Mouse (Mus musculus): Measurements from ENCODE around the gene Dtx2.
"Not testable (repeated sequence)": the region's sequence is repeated elsewhere in the genome, so short reads cannot be mapped to it uniquely, and the experiment has no call there.

Dtx2 gene

GRCm38 (mm10) chr5:136025712-136026111 is 31.1 kb downstream of the Dtx2 start:
- no peak for DNase-seq (ENCODE audit: low read depth in 1 of 2, low spot score in 2 of 2)

- no peak for DNase-seq (ENCODE audit: low read depth in 1 of 2, low spot score in 2 of 2)
These were observed 32.3 kb downstream of the Dtx2 start for GRCm38 (mm10) chr5:136026859-136027258.

- DNase-seq (ENCODE audit: low read depth in 1 of 2, low spot score in 2 of 2), result no peak
These were observed 33.2 kb downstream of the Dtx2 start for GRCm38 (mm10) chr5:136027612-136028311.

- peak in 1 of 2 experiments; percentile 42 for DNase-seq (ENCODE audit: low read depth in 1 of 2, low spot score in 2 of 2)
These were observed 40.3 kb downstream of the Dtx2 start for GRCm38 (mm10) chr5:136034868-136035267.

- DNase-seq (ENCODE audit: low read depth in 1 of 2, low spot score in 2 of 2), result no peak
These were observed 40.7 kb downstream of the Dtx2 start for GRCm38 (mm10) chr5:136035285-136035684.

GRCm38 (mm10) chr5:136036667-136037066 is 42.1 kb downstream of the Dtx2 start:
- no peak for DNase-seq (ENCODE audit: low read depth in 1 of 2, low spot score in 2 of 2)

- no peak for DNase-seq (ENCODE audit: low read depth in 1 of 2, low spot score in 2 of 2)
These were observed 43.9 kb downstream of the Dtx2 start, which contains the start of gene Upk3b for GRCm38 (mm10) chr5:136038258-136039214. TSS of gene Upk3b (plus strand) at chr5:136038496.

- no peak for DNase-seq (ENCODE audit: low read depth in 1 of 2, low spot score in 2 of 2)
These were observed 45.6 kb downstream of the Dtx2 start for GRCm38 (mm10) chr5:136040210-136040609.

GRCm38 (mm10) chr5:136041260-136041659 is 46.7 kb downstream of the Dtx2 start:
- DNase-seq (ENCODE audit: low read depth in 1 of 2, low spot score in 2 of 2), result no peak

GRCm38 (mm10) chr5:136041666-136042065 is 47.1 kb downstream of the Dtx2 start:
- DNase-seq (ENCODE audit: low read depth in 1 of 2, low spot score in 2 of 2), result no peak

- no peak for DNase-seq (ENCODE audit: low read depth in 1 of 2, low spot score in 2 of 2)
These were observed 50.3 kb downstream of the Dtx2 start for GRCm38 (mm10) chr5:136044865-136045264.

- no peak for DNase-seq (ENCODE audit: low read depth in 1 of 2, low spot score in 2 of 2)
These were observed 50.8 kb downstream of the Dtx2 start for GRCm38 (mm10) chr5:136045408-136045807.

GRCm38 (mm10) chr5:136045987-136046386 is 51.4 kb downstream of the Dtx2 start:
- DNase-seq (ENCODE audit: low read depth in 1 of 2, low spot score in 2 of 2), result peak; percentile 55 to 73

GRCm38 (mm10) chr5:136048541-136048940 is 53.9 kb downstream of the Dtx2 start:
- not testable (repeated sequence) for DNase-seq (ENCODE audit: low read depth in 1 of 2, low spot score in 2 of 2)

GRCm38 (mm10) chr5:136049926-136050325 is 55.3 kb downstream of the Dtx2 start:
- DNase-seq (ENCODE audit: low read depth in 1 of 2, low spot score in 2 of 2), result no peak

- DNase-seq (ENCODE audit: low read depth in 1 of 2, low spot score in 2 of 2), result no peak
These were observed 56.9 kb downstream of the Dtx2 start for GRCm38 (mm10) chr5:136051231-136052085.

GRCm38 (mm10) chr5:136052861-136053655 is 58.5 kb downstream of the Dtx2 start:
- no peak for DNase-seq (ENCODE audit: low read depth in 1 of 2, low spot score in 2 of 2)

GRCm38 (mm10) chr5:136054301-136055077 is 59.9 kb downstream of the Dtx2 start, which contains the start of gene Upk3bl:
TSS of gene Upk3bl (plus strand) at chr5:136054492.
- no peak for DNase-seq (ENCODE audit: low read depth in 1 of 2, low spot score in 2 of 2)

- no peak for DNase-seq (ENCODE audit: low read depth in 1 of 2, low spot score in 2 of 2)
These were observed 61.5 kb downstream of the Dtx2 start for GRCm38 (mm10) chr5:136056062-136056461.
